Mouse (Mus musculus) CD4-positive, CD25-positive, alpha-beta regulatory T cell, adult 2 months (primary cell): ENCODE measurements around the gene Trak1.

Source experiments
- DNase-seq: peaks from one replicate; pipeline ENCODE4 v3.0.0-alpha.2; 2012; ENCODE audit warnings: low read depth, low spot score

The Trak1 gene

GRCm38 (mm10) chr9:121429592-121429991 lies 132.3 kb downstream of the Trak1 start:
- no peak for DNase-seq

GRCm38 (mm10) chr9:121430379-121430778 lies 133.1 kb downstream of the Trak1 start:
- DNase-seq = no peak

- DNase-seq = no peak
These were observed 136.6 kb downstream of the Trak1 start for GRCm38 (mm10) chr9:121433745-121434528.

- DNase-seq = no peak
These were observed 138.1 kb downstream of the Trak1 start for GRCm38 (mm10) chr9:121435332-121435956.

- DNase-seq = no peak
These were observed 139.2 kb downstream of the Trak1 start for GRCm38 (mm10) chr9:121436501-121436900.

GRCm38 (mm10) chr9:121442145-121442544 lies 144.8 kb downstream of the Trak1 start:
- DNase-seq = no peak

- DNase-seq = no peak
These were observed 146.5 kb downstream of the Trak1 start for GRCm38 (mm10) chr9:121443696-121444366.

GRCm38 (mm10) chr9:121444367-121444707 lies 147.0 kb downstream of the Trak1 start:
- DNase-seq = no peak

GRCm38 (mm10) chr9:121445364-121445763 lies 148.1 kb downstream of the Trak1 start:
- DNase-seq = peak; percentile 57

GRCm38 (mm10) chr9:121446431-121446831 lies 149.1 kb downstream of the Trak1 start:
- no peak for DNase-seq

GRCm38 (mm10) chr9:121452342-121452942 lies 155.1 kb downstream of the Trak1 start:
- peak; percentile 14 for DNase-seq

- peak; percentile 82 for DNase-seq
These were observed 157.6 kb downstream of the Trak1 start for GRCm38 (mm10) chr9:121454891-121455290.

GRCm38 (mm10) chr9:121456739-121457515 lies 159.6 kb downstream of the Trak1 start:
- no peak for DNase-seq

- DNase-seq = peak; percentile 78
These were observed 161.2 kb downstream of the Trak1 start for GRCm38 (mm10) chr9:121458466-121458865.

- no peak for DNase-seq
These were observed 162.6 kb downstream of the Trak1 start for GRCm38 (mm10) chr9:121459950-121460349.

- no peak for DNase-seq
These were observed 163.2 kb downstream of the Trak1 start for GRCm38 (mm10) chr9:121460527-121460926.

- DNase-seq = no peak
These were observed 170.2 kb downstream of the Trak1 start for GRCm38 (mm10) chr9:121467460-121467859.

- no peak for DNase-seq
These were observed 172.4 kb downstream of the Trak1 start for GRCm38 (mm10) chr9:121469711-121470110.

- DNase-seq = no peak
These were observed 177.5 kb downstream of the Trak1 start for GRCm38 (mm10) chr9:121474771-121475170.

GRCm38 (mm10) chr9:121475488-121476452 lies 178.5 kb downstream of the Trak1 start:
- no peak for DNase-seq
